Mouse (Mus musculus) hindbrain, embryonic 12.5 days (tissue): ENCODE data around the gene Zfp820. TPM values are rescaled to one million over a fixed set of nuclear protein-coding genes. Genes with fewer than 3 reads are reported as not detected.
A peak's percentile ranks its signal among the peaks of the same experiment; 100 is the strongest.
"Not testable (repeated sequence)": the region's sequence is repeated elsewhere in the genome, so short reads cannot be mapped to it uniquely, and the experiment has no call there.

Source experiments
- ATAC-seq: fragments of 200-750 bp; cut with Nextera tagmentation; 2 replicates; pipeline ENCODE4 v1.8.0; 2017; ENCODE audit warnings: moderate TSS enrichment; ENCODE audit not compliant: low FRiP score
- H3K27ac ChIP-seq: fragments of 300-500 bp; sonication (generic); 2 replicates; pipeline ENCODE4 v1.5.1; 2016; ENCODE audit warnings: mild to moderate bottlenecking
- H3K27me3 ChIP-seq: fragments of 300-500 bp; sonication (generic); 2 replicates; pipeline ENCODE4 v1.6.1; 2016; ENCODE audit warnings: mild to moderate bottlenecking
- H3K36me3 ChIP-seq: fragments of 300-500 bp; sonication (generic); 2 replicates; pipeline ENCODE4 v1.6.1; 2016; ENCODE audit warnings: mild to moderate bottlenecking
- H3K4me1 ChIP-seq: fragments of 300-500 bp; sonication (generic); 2 replicates; pipeline ENCODE4 v1.6.1; 2016
- H3K4me2 ChIP-seq: fragments of 300-500 bp; sonication (generic); replicated peaks from 2 replicates; pipeline ENCODE4 v1.6.1; 2016; ENCODE audit warnings: mild to moderate bottlenecking
- H3K4me3 ChIP-seq: fragments of 300-500 bp; sonication (generic); 2 replicates; pipeline ENCODE4 v1.5.1; 2016; ENCODE audit warnings: mild to moderate bottlenecking
- H3K9ac ChIP-seq: fragments of 300-500 bp; sonication (generic); 2 replicates; pipeline ENCODE4 v1.6.1; 2016; ENCODE audit warnings: mild to moderate bottlenecking, moderate library complexity
- H3K9me3 ChIP-seq: fragments of 300-500 bp; sonication (generic); replicated peaks from 2 replicates; pipeline ENCODE4 v1.6.1; 2016; ENCODE audit warnings: mild to moderate bottlenecking
- WGBS: fragments of 180-500 bp; shearing (Covaris S2); methylation state at CpG from one replicate; pipeline ENCODE4 v1.1.7; 2016; 5-methylcytosine and 5-hydroxymethylcytosine counted together
- polyA plus RNA-seq: library from polyadenylated mRNA; unstranded; fragments of >200 nt; fragmentation: Nextera tagmentation; extraction: Ambion mirVana; gene quantifications from 2 replicates; pipeline ENCODE4 v1.2.1, GENCODE M21; 2016

Gene Zfp820
- polyA plus RNA-seq: 4.4 and 5.1 TPM in 2 replicates

- Histone ChIP-seq H3K4me1 (no peaks in the 10 kb centered on the region), H3K27me3 (no peaks in the 10 kb centered on the region), H3K27ac (no peak within 1 kb of the TSS), H3K4me3 (peak within 1 kb of the TSS; percentile 66), H3K9me3 (no peaks in the 10 kb centered on the region), H3K9ac (peak within 1 kb of the TSS; percentile 71), H3K4me2 (peak within 1 kb of the TSS; percentile 66), H3K36me3 (no peaks in the 10 kb centered on the region)
- WGBS: 3% methylated on average over 22 of the region's 22 CpGs
- peak; percentile 99 for ATAC-seq
Observed at GRCm38 (mm10) chr17:21845545-21846321, at the start of gene Zfp820. Zfp820 (minus strand) TSS chr17:21845772.

GRCm38 (mm10) chr17:21871256-21871655 is 25.7 kb upstream of the Zfp820 start:
- no peak overlapping the region for H3K27ac ChIP-seq
- no peaks in the 10 kb centered on the region for H3K36me3 ChIP-seq
- no peak for ATAC-seq
- 97% methylated on average over 1 of the region's 1 CpGs for WGBS
- H3K4me3 ChIP-seq: no peak overlapping the region
- H3K9ac ChIP-seq: no peak overlapping the region
- no peaks in the 10 kb centered on the region for H3K27me3 ChIP-seq
- H3K4me2 ChIP-seq: no peak overlapping the region
- H3K9me3 ChIP-seq: peaks cover 2% of the 10 kb centered on the region; the same call in 1 of the 2 replicates
- no peaks in the 10 kb centered on the region for H3K4me1 ChIP-seq

GRCm38 (mm10) chr17:21846322-21846582 is 680 bp upstream of the Zfp820 start:
- not testable (repeated sequence) for H3K4me3 ChIP-seq, ATAC-seq
- WGBS: 92% methylated on average over 8 of the region's 8 CpGs

GRCm38 (mm10) chr17:21838510-21838909 is 7.1 kb downstream of the Zfp820 start:
- Histone ChIP-seq H3K9ac (no peak overlapping the region), H3K4me2 (no peak overlapping the region), H3K4me1 (no peaks in the 10 kb centered on the region), H3K4me3 (no peak overlapping the region), H3K36me3 (no peaks in the 10 kb centered on the region), H3K9me3 (no peaks in the 10 kb centered on the region), H3K27me3 (no peaks in the 10 kb centered on the region), H3K27ac (no peak overlapping the region)
- ATAC-seq: no peak
- WGBS: 75% methylated on average over 2 of the region's 2 CpGs

More at GRCm38 (mm10) chr17:21846322-21846582, 680 bp upstream of the Zfp820 start:
- H3K27me3 ChIP-seq, H3K9me3 ChIP-seq, H3K4me2 ChIP-seq, H3K36me3 ChIP-seq, H3K4me1 ChIP-seq, H3K9ac ChIP-seq, H3K27ac ChIP-seq: not testable (repeated sequence)

- H3K4me3 ChIP-seq, H3K4me1 ChIP-seq, H3K27ac ChIP-seq, H3K4me2 ChIP-seq, ATAC-seq, H3K36me3 ChIP-seq, H3K9me3 ChIP-seq, H3K9ac ChIP-seq, H3K27me3 ChIP-seq: not testable (repeated sequence)
- 47% methylated on average over 19 of the region's 19 CpGs for WGBS
Observed at GRCm38 (mm10) chr17:21801373-21801772, 44.2 kb downstream of the Zfp820 start.

- no peaks in the 10 kb centered on the region for H3K27me3 ChIP-seq
- H3K4me2 ChIP-seq: no peak overlapping the region
- no peaks in the 10 kb centered on the region for H3K36me3 ChIP-seq
- ATAC-seq: no peak
- H3K9ac ChIP-seq: no peak overlapping the region
- 88% methylated on average over 4 of the region's 4 CpGs for WGBS
- 0 out of 2 replicates have a peak, but pooled peaks cover 9% of the 10 kb centered on the region for H3K9me3 ChIP-seq
- H3K27ac ChIP-seq: no peak overlapping the region
- H3K4me3 ChIP-seq: no peak overlapping the region
- H3K4me1 ChIP-seq: no peaks in the 10 kb centered on the region
Observed at GRCm38 (mm10) chr17:21792256-21792655, 53.3 kb downstream of the Zfp820 start.

GRCm38 (mm10) chr17:21770336-21770735 is 75.2 kb downstream of the Zfp820 start:
- Histone ChIP-seq H3K4me2 (no peak overlapping the region), H3K4me1 (no peaks in the 10 kb centered on the region), H3K27ac (no peak overlapping the region), H3K36me3 (no peaks in the 10 kb centered on the region), H3K4me3 (no peak overlapping the region), H3K9me3 (no peaks in the 10 kb centered on the region), H3K27me3 (no peaks in the 10 kb centered on the region), H3K9ac (no peak overlapping the region)
- WGBS: 90% methylated on average over 2 of the region's 2 CpGs
- no peak for ATAC-seq

Other genes starting within 250 kb of the Zfp820 start
- 9.8 and 10.6 TPM in 2 replicates for gene Zfp983, start 195.1 kb downstream of the Zfp820 start, polyA plus RNA-seq
- 16.7 and 18.5 TPM in 2 replicates for gene Gm10226, start 153.9 kb downstream of the Zfp820 start, polyA plus RNA-seq
- gene Zfp760, start 138.0 kb downstream of the Zfp820 start, polyA plus RNA-seq: 19.0 and 22.1 TPM in 2 replicates
- gene Zfp229, start 115.0 kb downstream of the Zfp820 start, polyA plus RNA-seq: 10.9 and 11.8 TPM in 2 replicates
- gene Zfp995, start 64.2 kb upstream of the Zfp820 start, polyA plus RNA-seq: 9.2 and 10.9 TPM in 2 replicates
- 24.1 and 25.9 TPM in 2 replicates for gene Zfp942, start 116.7 kb upstream of the Zfp820 start, polyA plus RNA-seq
- 20.8 and 22.2 TPM in 2 replicates for gene Zfp943, start 116.8 kb upstream of the Zfp820 start, polyA plus RNA-seq